Mouse (Mus musculus) lung, adult 2 months (tissue): ENCODE data around the gene Plcxd2.

Experiments
- CTCF ChIP-seq: fragments of 200-500 bp; IDR thresholded peaks from 2 replicates; pipeline ENCODE4 v1.5.1; 2011; ENCODE audit warnings: mild to moderate bottlenecking, low read length, control low read depth; ENCODE audit not compliant: insufficient read depth
- POLR2A ChIP-seq: fragments of 200-500 bp; IDR thresholded peaks from 2 replicates; pipeline ENCODE4 v1.6.1; 2011; ENCODE audit warnings: low read depth, mild to moderate bottlenecking, control low read depth, low read length, borderline replicate concordance; ENCODE audit errors: extremely low read depth

- TF ChIP-seq POLR2A (no peak), CTCF (no peak)
Observed at GRCm38 (mm10) chr16:45927601-45928000, 82.4 kb downstream of the Plcxd2 start.
